Mouse (Mus musculus): Measurements from ENCODE around the gene Tgm2.

The Tgm2 gene

DNA sequence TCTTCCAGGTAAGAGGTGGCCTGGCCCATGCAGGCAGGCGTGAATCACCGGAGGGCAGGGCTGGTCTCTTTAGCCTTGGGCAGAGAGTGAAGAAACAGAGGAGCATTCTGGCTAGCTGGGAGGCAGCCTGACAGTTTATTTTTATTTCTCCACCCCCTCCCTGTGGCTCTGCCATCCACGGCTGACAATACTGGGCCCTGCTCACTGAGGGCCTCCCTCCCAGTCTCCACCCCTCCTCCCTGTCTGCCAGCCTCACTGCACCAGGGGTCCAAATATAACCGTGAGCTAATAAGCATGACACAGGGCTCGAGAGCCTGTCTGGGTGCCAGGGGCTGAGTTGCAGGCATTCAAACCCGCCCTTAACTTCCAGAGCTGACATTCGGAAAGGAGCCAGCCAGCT lies 6.6 kb downstream of the Tgm2 start:
- DNase-seq, result no peak

DNA sequence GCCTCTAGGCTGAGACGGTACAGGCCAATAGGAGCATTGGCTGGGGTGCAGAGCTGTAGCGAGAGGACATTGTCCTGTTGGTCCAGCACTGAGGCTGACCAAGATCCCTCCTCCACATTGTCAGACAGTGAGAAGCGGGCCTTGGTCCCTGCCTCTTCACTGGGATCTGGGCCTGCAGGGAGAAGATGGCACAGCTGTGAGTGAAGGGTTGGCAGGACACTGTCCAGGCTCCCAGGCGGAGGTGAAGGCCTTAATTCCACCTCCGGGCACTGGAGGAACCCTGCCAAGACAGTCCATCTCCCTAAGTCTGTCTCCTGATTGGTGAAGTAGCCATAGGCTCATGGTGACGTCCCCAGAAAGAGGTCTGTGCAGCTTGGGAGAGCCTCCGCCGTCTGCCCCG lies 7.5 kb downstream of the Tgm2 start:
- no peak for DNase-seq

DNA sequence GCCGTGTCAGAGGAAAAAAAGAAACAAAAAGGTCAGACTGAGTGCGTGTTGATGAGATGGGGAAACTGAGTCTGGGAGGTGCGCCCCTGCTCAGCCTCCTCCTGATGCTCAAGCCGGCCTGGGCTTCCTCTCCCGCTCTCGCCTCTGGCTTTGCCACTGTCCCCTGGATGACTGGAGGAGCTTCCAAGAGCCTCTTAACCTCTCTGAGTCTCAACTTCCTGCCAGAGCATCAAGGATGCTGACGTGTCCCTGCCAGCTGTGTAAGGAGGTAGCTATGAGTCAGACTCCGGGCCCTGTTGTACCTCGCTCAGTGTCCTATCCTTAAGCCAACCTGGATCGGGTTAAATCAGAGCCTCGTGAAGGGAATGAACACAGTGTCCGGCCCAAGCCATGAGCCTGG lies 8.5 kb downstream of the Tgm2 start:
- no peak for DNase-seq

DNA sequence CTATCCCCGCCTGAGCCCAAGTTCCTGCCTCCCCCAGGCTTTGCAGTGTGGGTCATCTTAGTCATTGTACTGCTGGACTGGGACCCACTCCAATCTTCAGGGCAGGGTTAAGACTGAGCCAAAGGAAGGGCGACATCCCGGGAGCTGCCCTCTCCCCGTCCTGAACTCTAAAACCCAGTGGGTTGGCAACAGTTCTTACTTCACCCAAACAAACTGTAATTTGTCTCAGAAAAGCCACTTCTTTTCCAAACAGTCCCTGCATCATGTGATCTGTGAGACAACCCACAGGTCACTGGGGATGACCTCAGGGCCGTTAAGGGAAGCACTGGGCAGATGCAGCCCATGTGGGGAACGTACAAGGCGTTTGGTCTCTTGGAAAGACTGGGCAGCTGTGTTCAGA lies 10.0 kb downstream of the Tgm2 start:
- no peak for DNase-seq

DNA sequence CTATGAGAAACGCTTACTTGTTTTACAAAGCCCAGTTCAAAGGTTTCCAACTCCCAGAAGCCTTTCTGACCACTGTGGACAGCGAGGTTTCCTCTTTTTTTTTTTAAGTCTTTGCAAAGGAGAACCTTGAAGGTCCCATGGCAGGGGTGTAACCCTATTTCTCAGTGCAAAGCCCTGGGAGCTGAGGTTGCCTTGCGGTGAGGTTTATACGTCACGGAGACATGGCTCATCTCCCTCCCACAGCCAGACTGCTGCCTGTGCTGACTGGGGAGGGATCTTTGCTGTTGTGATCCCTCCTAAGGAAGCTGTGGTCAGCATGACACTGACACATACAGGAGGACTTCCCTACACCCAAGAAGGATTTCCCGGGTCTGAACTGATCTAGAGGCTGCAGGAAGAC lies 13.2 kb downstream of the Tgm2 start:
- DNase-seq, result peak; percentile 34 to 49

DNA sequence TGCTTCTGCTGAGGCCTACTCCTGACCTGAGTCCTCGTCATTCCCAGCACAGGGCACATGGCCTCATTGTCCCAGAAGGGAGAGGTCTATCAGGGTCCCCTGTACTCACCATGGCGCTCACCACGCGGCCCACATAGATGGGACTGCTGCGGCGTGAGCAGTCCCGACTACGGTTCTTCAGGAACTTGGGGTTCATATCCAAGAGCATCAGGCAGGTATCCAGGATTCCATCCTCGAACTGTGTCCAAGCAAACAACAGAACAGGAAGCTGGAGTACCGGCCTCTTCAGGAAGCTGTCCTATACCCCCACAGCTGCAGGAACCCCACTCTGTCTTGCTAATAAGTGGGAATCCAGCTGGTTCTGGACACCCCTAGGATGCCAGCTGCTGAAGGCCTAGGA lies 13.9 kb downstream of the Tgm2 start:
- no peak for DNase-seq

DNA sequence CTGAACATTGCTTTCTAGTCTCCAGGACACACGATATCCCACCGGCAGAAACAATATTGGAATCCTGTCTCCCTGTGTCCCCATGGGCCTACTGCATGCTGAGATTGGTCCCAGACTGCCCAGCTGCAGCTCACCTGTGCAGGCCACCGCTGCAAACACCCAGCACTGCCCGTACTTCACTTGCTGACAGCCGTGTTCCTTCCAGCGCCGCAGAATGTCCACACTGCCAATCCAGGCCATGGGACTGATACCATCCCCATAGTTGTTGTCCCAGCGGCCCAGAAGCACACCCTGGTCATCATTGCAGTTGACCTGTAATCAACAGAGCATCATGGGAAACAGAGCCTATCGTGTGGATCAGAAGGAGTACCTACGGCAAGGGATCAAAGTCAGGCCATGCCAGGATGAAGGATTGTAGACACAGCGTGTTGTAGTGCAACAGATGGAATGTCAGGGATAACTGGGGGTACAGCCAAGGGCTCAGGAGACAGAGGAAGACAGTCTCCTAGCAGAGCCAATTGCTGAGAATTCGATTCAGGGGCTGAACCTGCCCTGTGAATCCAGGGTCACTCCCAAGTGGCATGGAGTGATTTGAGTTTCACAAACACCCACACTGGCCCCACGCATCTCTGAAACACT lies 14.9 kb downstream of the Tgm2 start:
- no peak for DNase-seq

DNA sequence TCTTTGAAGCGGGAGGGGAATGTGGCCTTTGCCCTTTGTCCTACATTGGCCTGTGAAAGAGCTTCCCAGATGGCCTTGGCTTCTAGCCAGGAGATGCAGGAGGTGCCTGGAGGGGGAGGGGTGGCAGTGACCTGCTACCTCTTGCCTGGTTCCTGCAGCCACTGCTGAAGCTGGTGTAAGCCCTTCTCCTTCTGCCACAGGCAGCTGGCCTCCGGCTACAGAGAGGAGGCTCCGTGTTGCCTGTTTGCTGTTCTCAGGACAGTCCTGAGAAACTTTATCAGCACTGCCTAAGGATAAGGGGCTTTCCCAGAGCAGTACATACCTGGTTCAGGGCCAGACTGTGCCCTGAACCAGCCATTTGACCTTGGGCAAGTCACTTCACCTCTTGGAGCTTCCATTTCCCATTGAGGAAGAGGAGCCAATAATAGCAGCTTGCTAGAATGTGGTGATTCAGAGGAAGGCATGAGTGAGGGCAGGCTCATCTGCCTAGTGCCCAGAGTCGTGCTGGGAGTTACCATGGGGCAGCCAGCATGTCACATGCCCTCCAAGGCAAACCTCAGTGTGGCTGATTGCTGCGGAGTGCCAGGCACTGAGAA lies 15.7 kb downstream of the Tgm2 start:
- DNase-seq, result no peak

DNA sequence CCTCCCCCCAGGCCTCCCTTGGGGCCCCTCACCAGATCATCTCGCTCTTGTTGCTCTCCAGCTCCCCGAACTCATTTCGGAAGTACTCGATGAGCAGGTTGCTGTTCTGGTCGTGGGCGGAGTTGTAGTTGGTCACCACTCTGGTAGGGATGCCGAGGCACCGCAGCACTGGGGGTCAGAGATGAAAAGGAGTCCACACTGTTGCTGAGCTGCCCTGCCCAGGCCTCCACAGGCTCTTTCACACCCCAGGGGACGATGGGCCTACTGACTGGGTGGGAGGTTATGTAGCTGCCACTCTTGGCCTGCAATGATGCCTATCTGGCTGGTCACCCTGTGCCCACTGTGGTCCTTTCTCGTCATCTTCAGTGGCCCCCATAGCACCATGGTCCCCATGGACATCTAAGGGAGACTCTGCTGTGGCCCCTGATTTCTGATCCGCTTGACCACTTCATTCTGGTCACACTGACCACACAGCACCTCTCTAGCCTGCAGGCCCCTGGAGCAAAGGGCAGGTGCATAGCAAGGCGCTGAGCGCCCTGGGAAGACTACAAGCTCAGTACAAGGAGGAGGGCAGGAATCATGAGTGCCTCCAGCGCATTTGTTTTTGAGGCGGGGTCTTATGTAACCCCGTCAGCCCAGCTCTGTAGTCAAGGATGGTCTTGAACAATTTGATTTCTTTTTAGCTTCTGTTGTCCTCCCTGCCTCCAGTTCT lies 16.8 kb downstream of the Tgm2 start:
- DNase-seq, result no peak

DNA sequence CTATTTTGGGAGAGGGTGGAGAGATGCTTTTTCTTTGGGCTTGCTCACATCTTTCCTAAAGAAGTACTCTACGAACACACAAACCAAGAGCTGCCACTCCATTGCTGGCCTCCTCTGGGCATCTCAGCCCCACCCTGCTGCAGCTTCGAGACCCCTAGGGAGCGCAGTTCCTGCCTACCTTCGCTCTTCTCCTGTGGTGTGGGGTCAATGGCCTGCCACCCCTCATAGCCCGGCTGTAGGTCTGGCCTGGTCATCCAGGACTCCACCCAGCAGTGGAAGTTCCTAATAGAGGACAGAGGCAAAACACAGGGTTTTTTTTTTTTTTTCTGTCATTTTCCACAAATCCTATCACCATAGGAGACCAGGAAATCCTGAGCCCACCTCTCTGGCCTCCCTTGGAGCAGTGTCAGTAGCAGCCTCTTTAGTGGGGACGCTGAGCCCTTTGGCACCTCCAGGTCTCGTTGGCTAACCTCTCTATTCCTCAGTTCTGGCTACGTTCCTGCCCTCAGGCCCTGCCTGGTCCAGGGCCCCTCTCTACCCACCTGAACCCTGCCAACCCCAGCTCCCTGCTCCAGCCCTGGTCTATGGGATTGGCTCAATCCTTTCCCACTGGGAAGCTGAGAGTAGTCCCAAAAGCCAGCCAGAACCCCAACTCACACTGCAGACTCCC lies 17.6 kb downstream of the Tgm2 start:
- no peak for DNase-seq

DNA sequence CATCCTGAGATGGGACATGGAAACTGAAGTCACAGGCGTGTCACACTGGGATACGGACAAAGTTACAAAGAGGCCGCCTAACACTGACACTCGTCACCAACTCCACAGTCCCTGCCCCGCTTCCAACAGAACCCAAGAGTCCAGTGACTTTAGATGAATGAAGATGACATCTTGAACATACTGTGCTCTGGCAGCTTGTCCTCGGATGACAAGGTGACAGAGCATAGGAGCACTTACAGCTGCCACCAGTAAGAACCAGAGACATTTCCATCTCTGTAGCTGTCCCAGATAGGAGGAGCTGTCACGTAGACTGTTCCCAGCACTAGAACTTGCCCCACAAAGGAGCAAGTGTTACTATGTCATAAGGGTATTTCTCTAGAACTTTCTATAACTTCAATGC lies 18.4 kb downstream of the Tgm2 start:
- DNase-seq, result no peak

DNA sequence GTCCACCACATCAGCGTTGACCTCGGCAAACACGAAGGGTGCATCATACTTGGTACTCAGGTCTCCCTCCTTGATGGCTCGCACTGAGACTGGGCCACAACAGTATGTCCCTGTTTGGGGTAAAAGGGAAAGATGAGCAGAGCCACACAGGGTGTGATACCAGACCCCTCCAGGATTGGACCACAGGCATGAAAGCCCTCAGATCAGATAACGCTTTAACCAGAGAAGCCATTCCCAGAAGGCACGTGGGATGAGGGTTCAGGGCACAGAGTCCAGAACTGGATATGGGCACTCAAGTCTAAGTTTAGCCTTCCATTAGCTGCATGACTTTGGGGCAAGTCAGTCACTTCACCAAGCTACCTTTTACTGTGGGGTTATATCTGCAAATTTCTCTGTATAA lies 19.0 kb downstream of the Tgm2 start:
- no peak for DNase-seq

DNA sequence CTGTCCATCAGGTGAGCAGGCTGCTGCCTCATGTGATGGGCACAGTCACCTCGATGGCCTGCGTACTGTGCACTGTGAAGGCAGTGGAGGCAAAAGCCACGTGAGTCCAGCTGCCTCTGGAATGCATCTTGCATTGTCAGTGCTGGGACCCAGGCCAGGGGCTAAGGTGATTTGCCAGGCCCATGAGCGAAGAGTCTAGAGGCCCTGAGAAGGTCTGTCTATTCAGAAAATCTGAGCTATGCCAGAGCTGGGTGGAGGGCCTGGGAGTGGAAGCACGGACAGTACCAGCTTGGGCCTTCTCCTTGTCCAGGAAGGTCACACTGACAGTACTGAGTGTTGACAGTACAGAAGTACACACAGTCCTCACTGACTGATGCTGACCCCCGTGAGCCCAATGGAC lies 23.4 kb downstream of the Tgm2 start:
- no peak for DNase-seq

DNA sequence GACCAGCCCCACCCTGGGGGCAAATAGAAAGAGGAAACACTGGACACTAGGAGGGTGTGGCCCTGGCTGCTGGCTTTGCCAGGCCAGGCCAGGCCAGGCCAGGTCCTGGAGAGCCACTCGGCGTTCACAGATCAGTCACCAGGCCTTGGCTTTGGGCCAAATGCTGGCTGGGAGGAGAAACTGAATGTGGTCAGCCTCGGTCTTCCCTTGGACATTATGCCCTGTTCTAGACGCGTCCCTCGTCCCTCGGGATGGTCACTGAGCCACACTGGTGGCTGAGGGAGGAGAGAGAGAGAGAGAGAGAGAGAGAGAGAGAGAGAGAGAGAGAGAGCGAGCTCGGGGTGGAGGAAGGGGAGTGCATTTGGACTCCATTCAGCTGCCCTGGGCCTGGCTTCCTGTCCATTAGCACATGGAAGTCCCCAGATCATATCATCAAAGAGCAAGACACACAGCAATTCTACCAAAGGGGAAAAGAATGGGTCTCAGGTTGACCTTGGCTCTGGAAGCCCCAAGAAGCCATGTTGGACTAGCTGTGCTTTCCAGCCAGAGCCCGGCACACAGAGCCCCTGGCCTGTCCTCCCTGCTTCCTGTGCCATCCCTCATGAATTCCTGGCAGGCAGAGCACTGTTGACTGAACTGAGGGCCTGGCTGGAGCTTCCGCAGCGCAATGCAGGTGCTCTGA lies 24.4 kb downstream of the Tgm2 start:
- no peak for DNase-seq

DNA sequence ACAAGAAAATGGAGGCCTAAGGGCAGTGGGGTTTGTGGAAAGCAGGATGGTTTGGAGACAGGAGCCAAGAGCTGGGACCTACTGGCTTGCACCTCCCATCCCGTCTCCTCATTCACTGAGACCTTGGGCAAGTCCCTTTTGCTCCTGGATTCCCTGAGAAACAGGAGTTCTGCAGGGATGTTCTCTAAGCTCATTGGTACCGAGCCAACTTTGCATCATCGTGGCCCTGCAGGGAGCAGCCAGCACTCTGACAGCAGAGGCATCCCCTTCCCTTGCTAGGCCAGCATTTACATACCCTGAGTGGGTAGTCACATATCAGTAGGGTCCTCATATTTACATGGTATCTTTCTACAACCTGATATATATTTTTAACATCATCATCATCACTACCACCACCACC lies 25.4 kb downstream of the Tgm2 start:
- DNase-seq, result no peak

DNA sequence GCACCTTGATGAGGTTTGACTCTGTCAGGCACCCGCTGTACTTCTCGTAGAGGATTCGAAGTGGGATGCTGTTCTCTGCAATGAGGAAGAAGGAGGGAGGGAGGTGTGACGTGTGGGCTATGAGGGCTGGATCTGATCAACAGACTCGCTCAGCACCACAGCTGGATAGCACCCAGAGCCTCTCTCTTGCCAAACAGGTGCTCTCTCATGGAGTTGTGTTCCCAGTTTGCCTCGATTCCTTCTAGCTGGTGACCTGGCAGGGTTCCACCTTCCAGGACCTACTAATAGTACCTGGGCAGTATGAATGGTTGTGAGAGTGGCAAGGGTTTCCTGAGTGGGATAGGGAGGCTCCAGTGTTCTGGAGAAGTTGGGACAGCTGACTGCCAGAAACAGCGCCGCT lies 26.0 kb downstream of the Tgm2 start:
- no peak for DNase-seq

DNA sequence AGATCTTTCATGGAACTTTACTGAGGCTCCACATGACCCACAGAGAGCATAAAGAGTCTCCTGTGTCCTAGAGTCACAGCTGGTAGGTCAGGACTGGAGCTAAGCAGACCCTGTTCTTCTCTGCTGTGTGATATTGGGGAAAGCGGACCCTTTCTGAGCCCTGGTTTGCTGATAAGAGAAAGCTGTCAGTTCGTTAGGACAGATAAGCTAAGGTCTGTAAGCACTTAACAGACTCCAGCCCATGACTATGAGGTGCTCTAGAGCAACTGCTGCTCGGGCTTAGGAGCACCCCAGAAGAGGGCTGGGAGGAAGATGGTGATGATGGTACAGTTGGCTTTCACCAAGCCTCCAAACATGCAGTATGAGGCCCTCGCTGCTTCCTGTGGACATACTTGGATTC lies 27.1 kb downstream of the Tgm2 start:
- no peak for DNase-seq

DNA sequence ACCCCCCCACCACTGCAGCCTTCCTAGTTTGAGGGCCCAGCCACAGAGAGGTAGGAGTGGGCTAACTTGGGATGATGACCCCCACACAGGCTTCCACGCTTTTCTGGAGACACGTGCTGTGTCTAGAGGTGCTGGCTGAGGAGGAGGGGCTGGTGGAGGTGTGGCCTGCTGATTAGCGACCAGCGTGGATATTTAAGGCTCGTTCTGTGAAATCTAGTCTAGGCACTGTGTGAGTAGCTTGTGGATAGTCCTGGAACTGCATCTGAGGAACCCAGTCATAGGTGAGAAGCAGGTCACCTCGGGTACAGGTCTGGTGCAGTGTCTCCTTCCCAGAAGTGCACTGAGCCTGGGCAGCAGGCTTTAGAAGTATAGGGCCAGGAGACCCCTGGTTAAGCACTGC lies 29.6 kb downstream of the Tgm2 start:
- no peak for DNase-seq

DNA sequence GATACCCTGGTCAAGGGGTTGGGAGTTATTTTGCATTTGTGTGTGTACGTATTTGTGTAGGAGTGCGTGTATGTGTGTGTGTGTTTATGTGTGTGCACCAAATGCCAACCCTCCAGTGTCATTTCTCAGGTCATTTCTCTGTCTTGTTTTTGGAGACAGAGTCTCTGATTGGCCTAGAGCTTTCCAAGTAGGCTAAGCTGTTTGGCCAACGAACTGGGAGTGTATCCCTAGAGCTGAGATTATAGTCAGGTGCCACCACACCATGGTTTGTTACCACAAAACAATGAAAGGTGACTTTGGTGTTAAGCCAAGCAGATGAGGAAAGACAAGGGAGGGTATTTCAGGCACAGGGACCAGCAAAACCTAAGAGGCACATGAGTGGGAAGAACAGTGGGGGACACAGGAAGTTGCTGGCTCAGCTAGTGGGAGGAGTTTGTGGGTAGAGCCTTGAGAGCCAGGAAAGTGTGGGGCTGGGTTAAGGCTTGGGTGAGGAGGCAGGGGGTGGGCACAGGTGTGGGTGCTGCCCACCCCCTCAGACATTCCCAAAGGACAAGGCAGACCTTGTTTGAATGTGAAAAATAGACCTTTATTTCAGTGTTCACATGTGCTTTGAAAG lies 30.3 kb downstream of the Tgm2 start:
- DNase-seq, result no peak

DNA sequence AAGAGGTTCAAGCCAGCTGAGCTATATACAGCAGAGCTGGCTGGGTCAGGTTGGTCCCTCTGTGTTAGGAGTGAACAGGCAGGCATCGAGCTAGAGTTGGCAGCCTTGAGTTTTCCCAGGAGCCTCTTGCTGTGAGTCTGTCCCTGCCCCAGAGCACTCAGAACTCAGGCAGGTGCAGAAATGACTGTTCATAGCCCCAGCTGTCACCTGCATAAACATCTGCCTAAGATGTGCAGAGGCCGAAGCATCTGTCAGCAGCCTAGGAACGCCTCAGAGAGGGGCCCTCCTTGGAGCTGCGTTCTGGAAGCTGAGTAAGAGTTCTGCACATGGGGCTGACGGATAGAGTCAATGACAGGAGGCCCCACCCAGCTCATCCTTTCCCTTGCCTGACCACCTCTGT lies 31.3 kb downstream of the Tgm2 start:
- DNase-seq, result no peak

DNA sequence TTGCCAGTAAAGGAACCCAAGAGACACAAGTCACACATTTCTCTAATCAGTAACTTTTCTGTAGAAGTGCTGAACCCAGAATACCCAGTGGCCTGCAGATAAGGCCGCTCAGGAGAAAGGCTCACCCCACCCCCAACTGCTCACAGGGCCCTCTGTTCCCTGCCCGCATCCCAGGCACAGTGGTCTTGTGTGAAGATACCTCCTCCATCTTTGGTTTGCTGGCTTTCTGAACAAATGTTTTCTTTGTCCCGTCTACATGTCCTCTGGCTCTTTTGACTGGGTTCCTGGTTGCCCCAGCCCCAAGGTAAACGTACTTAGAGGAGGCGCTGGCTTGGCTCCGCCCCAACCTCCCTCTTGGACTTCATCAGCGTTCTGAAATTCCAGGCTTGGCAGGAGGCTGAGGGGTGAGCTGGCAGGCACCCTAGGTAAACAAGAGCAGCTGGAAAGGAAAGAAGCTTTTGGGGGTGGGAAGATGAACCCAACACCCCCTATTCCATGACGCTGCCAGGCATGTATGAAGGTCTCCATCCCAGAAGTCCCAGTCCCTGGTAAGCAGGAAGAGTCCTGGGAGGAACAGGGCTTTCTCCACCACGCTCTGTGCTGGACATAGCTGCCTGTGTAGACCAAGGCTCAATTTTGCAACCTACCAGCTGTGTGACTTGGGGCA lies 32.5 kb downstream of the Tgm2 start:
- DNase-seq, result no peak

DNA sequence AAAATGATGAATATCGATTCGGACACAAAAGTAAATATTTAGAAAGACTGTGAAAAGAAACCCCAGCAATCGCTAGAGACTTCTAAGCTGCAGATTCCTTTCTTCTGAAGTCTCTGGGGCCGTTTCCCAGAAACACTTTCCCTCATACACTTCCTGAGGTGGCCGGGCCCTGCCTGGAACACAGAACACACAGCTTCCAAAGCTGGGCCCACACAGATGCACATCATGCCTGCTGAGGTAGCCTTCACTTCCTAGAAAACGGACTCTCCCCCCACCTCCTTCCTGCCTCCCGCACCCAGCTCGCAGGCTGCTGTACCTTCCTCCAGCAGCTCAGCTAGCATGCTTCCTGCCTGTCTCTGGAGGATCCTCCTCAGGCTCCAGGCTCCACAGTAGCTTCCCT lies 36.7 kb downstream of the Tgm2 start:
- no peak for DNase-seq
